Mouse (Mus musculus) forebrain, embryonic 16.5 days (tissue): Measurements from ENCODE around the gene Kcnj12. TPM values are rescaled to one million over a fixed set of nuclear protein-coding genes. Genes with fewer than 3 reads are reported as not detected.
A peak's percentile ranks its signal among the peaks of the same experiment; 100 is the strongest.

ENCODE experiments used
- ATAC-seq: fragments of 200-750 bp; cut with Nextera tagmentation; 2 replicates; pipeline ENCODE4 v1.8.0; 2017; ENCODE audit warnings: mild to moderate bottlenecking, moderate library complexity
- H3K27ac ChIP-seq: fragments of 300-500 bp; sonication (generic); 2 replicates; pipeline ENCODE4 v1.5.1; 2014; ENCODE audit warnings: low read length, control low read depth
- H3K27me3 ChIP-seq: fragments of 300-500 bp; sonication (generic); replicated peaks from 2 replicates; pipeline ENCODE4 v1.6.1; 2014; ENCODE audit warnings: low read length; ENCODE audit not compliant: control insufficient read depth, insufficient read depth
- H3K36me3 ChIP-seq: fragments of 300-500 bp; sonication (generic); 2 replicates; pipeline ENCODE4 v1.6.1; 2014; ENCODE audit not compliant: control insufficient read depth, insufficient read depth
- H3K4me1 ChIP-seq: fragments of 300-500 bp; sonication (generic); replicated peaks from 2 replicates; pipeline ENCODE4 v1.6.1; 2014; ENCODE audit warnings: low read length; ENCODE audit not compliant: control insufficient read depth, insufficient read depth
- H3K4me2 ChIP-seq: fragments of 300-500 bp; sonication (generic); 2 replicates; pipeline ENCODE4 v1.6.1; 2014; ENCODE audit warnings: mild to moderate bottlenecking, low read length, control low read depth
- H3K4me3 ChIP-seq: fragments of 300-500 bp; sonication (generic); replicated peaks from 2 replicates; pipeline ENCODE4 v1.5.1; 2014; ENCODE audit warnings: mild to moderate bottlenecking, low read length, control low read depth
- H3K9ac ChIP-seq: fragments of 300-500 bp; sonication (generic); replicated peaks from 2 replicates; pipeline ENCODE4 v1.6.1; 2014; ENCODE audit warnings: low read depth, low read length, control low read depth
- H3K9me3 ChIP-seq: fragments of 300-500 bp; sonication (generic); 2 replicates; pipeline ENCODE4 v1.6.1; 2016; ENCODE audit warnings: low read length; ENCODE audit not compliant: control insufficient read depth
- WGBS: fragments of 180-500 bp; shearing (Covaris S2); extraction: QIAGEN DNeasy Blood & Tissue Kit; methylation state at CpG from one replicate; pipeline ENCODE4 v1.1.7; 2014; 5-methylcytosine and 5-hydroxymethylcytosine counted together
- polyA plus RNA-seq: library from polyadenylated mRNA; unstranded; fragments of >200 nt; fragmentation: Nextera tagmentation; extraction: Ambion mirVana; gene quantifications from 2 replicates; pipeline ENCODE4 v1.2.1, GENCODE M21; 2015

The Kcnj12 gene
- polyA plus RNA-seq = 0.92 and 1.6 TPM in 2 replicates

- no peak within 1 kb of the TSS for H3K27ac ChIP-seq
- H3K27me3 ChIP-seq = peaks cover 41% of the 10 kb centered on the region
- no peaks in the 10 kb centered on the region for H3K9me3 ChIP-seq
- H3K4me2 ChIP-seq = peak within 1 kb of the TSS; percentile 62
- no peaks in the 10 kb centered on the region for H3K36me3 ChIP-seq
- peak within 1 kb of the TSS; percentile 61 for H3K9ac ChIP-seq
- no peak for ATAC-seq
- H3K4me1 ChIP-seq = peaks cover 5% of the 10 kb centered on the region; the same call in 1 of the 2 replicates
- H3K4me3 ChIP-seq = peak within 1 kb of the TSS; percentile 57
- WGBS = under 1% methylated on average over 76 of the region's 81 CpGs
These were observed at the start of gene Kcnj12 for GRCm38 (mm10) chr11:61022550-61023391. Gene Kcnj12 (plus strand): TSS chr11:61022564.

GRCm38 (mm10) chr11:60975097-60975496 lies 47.3 kb upstream of the Kcnj12 start:
- WGBS = 87% methylated on average over 11 of the region's 11 CpGs
- ATAC-seq = no peak
- H3K4me1 ChIP-seq = no peaks in the 10 kb centered on the region

GRCm38 (mm10) chr11:60976234-60976633 lies 46.1 kb upstream of the Kcnj12 start:
- 64% methylated on average over 2 of the region's 2 CpGs for whole genome bisulfite sequencing

More at GRCm38 (mm10) chr11:60975097-60975496, 47.3 kb upstream of the Kcnj12 start:
- Histone ChIP-seq H3K27me3 (no peaks in the 10 kb centered on the region), H3K27ac (no peak overlapping the region), H3K9ac (no peak overlapping the region), H3K36me3 (no peaks in the 10 kb centered on the region), H3K4me2 (no peak overlapping the region), H3K4me3 (no peak overlapping the region), H3K9me3 (no peaks in the 10 kb centered on the region)

GRCm38 (mm10) chr11:60976742-60977141 lies 45.6 kb upstream of the Kcnj12 start:
- Histone ChIP-seq H3K27me3 (no peaks in the 10 kb centered on the region), H3K9ac (no peak overlapping the region), H3K27ac (no peak overlapping the region), H3K36me3 (no peaks in the 10 kb centered on the region), H3K4me3 (no peak overlapping the region), H3K4me1 (no peaks in the 10 kb centered on the region), H3K4me2 (no peak overlapping the region), H3K9me3 (no peaks in the 10 kb centered on the region)
- no peak for ATAC-seq
- WGBS = 5% methylated on average over 8 of the region's 8 CpGs

More at GRCm38 (mm10) chr11:60976234-60976633, 46.1 kb upstream of the Kcnj12 start:
- Histone ChIP-seq H3K36me3 (no peaks in the 10 kb centered on the region), H3K4me1 (no peaks in the 10 kb centered on the region), H3K4me2 (no peak overlapping the region), H3K9ac (no peak overlapping the region), H3K9me3 (no peaks in the 10 kb centered on the region), H3K4me3 (no peak overlapping the region), H3K27ac (no peak overlapping the region), H3K27me3 (no peaks in the 10 kb centered on the region)
- no peak for ATAC-seq

GRCm38 (mm10) chr11:60977153-60977552 lies 45.2 kb upstream of the Kcnj12 start:
- Histone ChIP-seq H3K4me1 (no peaks in the 10 kb centered on the region), H3K9ac (no peak overlapping the region), H3K4me3 (no peak overlapping the region), H3K4me2 (no peak overlapping the region), H3K36me3 (no peaks in the 10 kb centered on the region), H3K27me3 (no peaks in the 10 kb centered on the region), H3K27ac (no peak overlapping the region), H3K9me3 (no peaks in the 10 kb centered on the region)
- 40% methylated on average over 3 of the region's 3 CpGs for WGBS
- ATAC-seq = no peak

- H3K27me3 ChIP-seq = no peaks in the 10 kb centered on the region
- no peak for ATAC-seq
- WGBS = 84% methylated on average over 2 of the region's 2 CpGs
These were observed 43.7 kb upstream of the Kcnj12 start for GRCm38 (mm10) chr11:60978658-60979057.

GRCm38 (mm10) chr11:60979788-60980187 lies 42.6 kb upstream of the Kcnj12 start:
- 94% methylated on average over 5 of the region's 5 CpGs for WGBS
- no peaks in the 10 kb centered on the region for H3K4me1 ChIP-seq

More at GRCm38 (mm10) chr11:60978658-60979057, 43.7 kb upstream of the Kcnj12 start:
- Histone ChIP-seq H3K9ac (no peak overlapping the region), H3K4me1 (no peaks in the 10 kb centered on the region), H3K4me2 (no peak overlapping the region), H3K27ac (no peak overlapping the region), H3K9me3 (no peaks in the 10 kb centered on the region), H3K36me3 (no peaks in the 10 kb centered on the region), H3K4me3 (no peak overlapping the region)

GRCm38 (mm10) chr11:60981693-60982486 lies 40.5 kb upstream of the Kcnj12 start:
- H3K9me3 ChIP-seq = no peaks in the 10 kb centered on the region
- no peak overlapping the region for H3K4me2 ChIP-seq
- no peak overlapping the region for H3K27ac ChIP-seq
- no peak for ATAC-seq
- no peak overlapping the region for H3K9ac ChIP-seq
- WGBS = 70% methylated on average over 14 of the region's 14 CpGs
- H3K4me3 ChIP-seq = no peak overlapping the region
- H3K27me3 ChIP-seq = no peaks in the 10 kb centered on the region
- H3K4me1 ChIP-seq = no peaks in the 10 kb centered on the region
- no peaks in the 10 kb centered on the region for H3K36me3 ChIP-seq

More at GRCm38 (mm10) chr11:60979788-60980187, 42.6 kb upstream of the Kcnj12 start:
- no peak overlapping the region for H3K9ac ChIP-seq
- H3K9me3 ChIP-seq = no peaks in the 10 kb centered on the region
- no peak for ATAC-seq
- no peak overlapping the region for H3K27ac ChIP-seq
- no peaks in the 10 kb centered on the region for H3K36me3 ChIP-seq
- no peak overlapping the region for H3K4me2 ChIP-seq
- no peaks in the 10 kb centered on the region for H3K27me3 ChIP-seq
- no peak overlapping the region for H3K4me3 ChIP-seq

GRCm38 (mm10) chr11:60984912-60985558 lies 37.3 kb upstream of the Kcnj12 start:
- Histone ChIP-seq H3K27me3 (no peaks in the 10 kb centered on the region), H3K4me1 (no peaks in the 10 kb centered on the region), H3K36me3 (no peaks in the 10 kb centered on the region), H3K4me3 (no peak overlapping the region), H3K9ac (no peak overlapping the region), H3K27ac (no peak overlapping the region), H3K9me3 (0 out of 2 replicates have a peak, but pooled peaks cover 2% of the 10 kb centered on the region), H3K4me2 (no peak overlapping the region)
- WGBS = 49% methylated on average over 13 of the region's 13 CpGs
- peak; percentile 74 for ATAC-seq
